Mouse (Mus musculus): ENCODE results near the gene Kcnmb4. TPM values are rescaled to one million over a fixed set of nuclear protein-coding genes. Genes with fewer than 3 reads are reported as not detected.

The Kcnmb4 gene
- polyA plus RNA-seq, 1 experiment from 2014 or later, result 27.5 TPM

GRCm38 (mm10) chr10:116418121-116418726 lies 55.5 kb downstream of the Kcnmb4 start:
- ATAC-seq (ENCODE audit: low FRiP score), result no peak
- Histone ChIP-seq H3K9ac (no peak overlapping the region), H3K4me1 (replicated peaks) (peaks cover 14% of the 10 kb centered on the region), H3K27ac (no peak overlapping the region), H3K4me3 (no peak overlapping the region), H3K4me2 (no peak overlapping the region), H3K9me3 (0 out of 2 replicates have a peak, but pooled peaks cover 3% of the 10 kb centered on the region), H3K27me3 (no peaks in the 10 kb centered on the region), H3K36me3 (peaks cover 14% of the 10 kb centered on the region)
- WGBS, result 74% methylated on average over 24 of the region's 24 CpGs

GRCm38 (mm10) chr10:116416726-116417125 lies 57.0 kb downstream of the Kcnmb4 start:
- Histone ChIP-seq H3K4me2 (no peak overlapping the region), H3K4me3 (no peak overlapping the region), H3K4me1 (replicated peaks) (peaks cover 14% of the 10 kb centered on the region), H3K27me3 (no peaks in the 10 kb centered on the region), H3K9ac (no peak overlapping the region), H3K36me3 (peaks cover 14% of the 10 kb centered on the region), H3K27ac (no peak overlapping the region), H3K9me3 (0 out of 2 replicates have a peak, but pooled peaks cover under 1% of the 10 kb centered on the region)
- 69% methylated on average over 3 of the region's 5 CpGs for WGBS
- 0 out of 2 replicates have a peak, but pooled peaks have one; percentile 43 for ATAC-seq (ENCODE audit: low FRiP score)

- no peak overlapping the region for H3K4me3 ChIP-seq
- H3K27ac ChIP-seq, result 0 out of 2 replicates have a peak overlapping the region, but pooled peaks have one; percentile 1
- ATAC-seq (ENCODE audit: low FRiP score), result peak; percentile 32; the same call in 1 of the 2 replicates
- H3K36me3 ChIP-seq, result peaks cover 14% of the 10 kb centered on the region
- WGBS, result 31% methylated on average over 6 of the region's 6 CpGs
- H3K4me1 ChIP-seq (replicated peaks), result peaks cover 14% of the 10 kb centered on the region
- no peaks in the 10 kb centered on the region for H3K27me3 ChIP-seq
- H3K9ac ChIP-seq, result no peak overlapping the region
- H3K4me2 ChIP-seq, result no peak overlapping the region
- no peaks in the 10 kb centered on the region for H3K9me3 ChIP-seq
Measured at GRCm38 (mm10) chr10:116416142-116416541, 57.5 kb downstream of the Kcnmb4 start.

- H3K27me3 ChIP-seq, result no peaks in the 10 kb centered on the region
- H3K4me1 ChIP-seq (replicated peaks), result peaks cover 8% of the 10 kb centered on the region
- H3K9ac ChIP-seq, result no peak overlapping the region
- no peak for ATAC-seq (ENCODE audit: low FRiP score)
- H3K4me3 ChIP-seq, result no peak overlapping the region
- H3K9me3 ChIP-seq, result no peaks in the 10 kb centered on the region
- no peak overlapping the region for H3K27ac ChIP-seq
- peaks cover 11% of the 10 kb centered on the region for H3K36me3 ChIP-seq
- H3K4me2 ChIP-seq, result no peak overlapping the region
- WGBS, result 71% methylated on average over 9 of the region's 9 CpGs
Measured at GRCm38 (mm10) chr10:116410826-116411225, 62.9 kb downstream of the Kcnmb4 start.

- Histone ChIP-seq H3K27ac (no peak overlapping the region), H3K4me3 (no peak overlapping the region), H3K36me3 (no peaks in the 10 kb centered on the region), H3K27me3 (no peaks in the 10 kb centered on the region), H3K9ac (no peak overlapping the region), H3K4me1 (replicated peaks) (peaks cover 8% of the 10 kb centered on the region), H3K4me2 (peak overlapping the region; percentile 31; the same call in 1 of the 2 replicates), H3K9me3 (no peaks in the 10 kb centered on the region)
- ATAC-seq (ENCODE audit: low FRiP score), result no peak
- 61% methylated on average over 19 of the region's 19 CpGs for WGBS
Measured at GRCm38 (mm10) chr10:116407684-116408359, 65.9 kb downstream of the Kcnmb4 start.

GRCm38 (mm10) chr10:116405011-116405410 lies 68.7 kb downstream of the Kcnmb4 start:
- Histone ChIP-seq H3K36me3 (no peaks in the 10 kb centered on the region), H3K4me3 (no peak overlapping the region), H3K4me2 (no peak overlapping the region), H3K9me3 (no peaks in the 10 kb centered on the region), H3K27me3 (no peaks in the 10 kb centered on the region), H3K4me1 (replicated peaks) (peaks cover 8% of the 10 kb centered on the region), H3K9ac (no peak overlapping the region), H3K27ac (no peak overlapping the region)
- WGBS, result 93% methylated on average over 6 of the region's 6 CpGs
- no peak for ATAC-seq (ENCODE audit: low FRiP score)

GRCm38 (mm10) chr10:116403679-116404078 lies 70.0 kb downstream of the Kcnmb4 start:
- Histone ChIP-seq H3K4me2 (no peak overlapping the region), H3K36me3 (no peaks in the 10 kb centered on the region), H3K27ac (no peak overlapping the region), H3K9me3 (no peaks in the 10 kb centered on the region), H3K27me3 (no peaks in the 10 kb centered on the region), H3K4me1 (replicated peaks) (peaks cover 8% of the 10 kb centered on the region), H3K4me3 (no peak overlapping the region), H3K9ac (no peak overlapping the region)
- ATAC-seq (ENCODE audit: low FRiP score), result no peak
- whole genome bisulfite sequencing, result 84% methylated on average over 4 of the region's 4 CpGs

GRCm38 (mm10) chr10:116402742-116403425 lies 70.8 kb downstream of the Kcnmb4 start:
- no peak overlapping the region for H3K4me3 ChIP-seq
- ATAC-seq (ENCODE audit: low FRiP score), result no peak
- no peaks in the 10 kb centered on the region for H3K36me3 ChIP-seq
- H3K9me3 ChIP-seq, result no peaks in the 10 kb centered on the region
- H3K4me2 ChIP-seq, result no peak overlapping the region
- no peaks in the 10 kb centered on the region for H3K27me3 ChIP-seq
- peaks cover 7% of the 10 kb centered on the region for H3K4me1 ChIP-seq (replicated peaks)
- H3K27ac ChIP-seq, result no peak overlapping the region
- H3K9ac ChIP-seq, result no peak overlapping the region
- 91% methylated on average over 6 of the region's 6 CpGs for WGBS

GRCm38 (mm10) chr10:116397973-116398372 lies 75.7 kb downstream of the Kcnmb4 start:
- 0 out of 2 replicates have a peak overlapping the region, but pooled peaks have one; percentile 19 for H3K9ac ChIP-seq
- no peaks in the 10 kb centered on the region for H3K36me3 ChIP-seq
- no peak overlapping the region for H3K27ac ChIP-seq
- WGBS, result 60% methylated on average over 12 of the region's 12 CpGs
- H3K9me3 ChIP-seq, result no peaks in the 10 kb centered on the region
- H3K4me2 ChIP-seq, result peak overlapping the region; percentile 32
- no peak for ATAC-seq (ENCODE audit: low FRiP score)
- peak overlapping the region; percentile 8; the same call in 1 of the 2 replicates for H3K4me3 ChIP-seq
- peaks cover 7% of the 10 kb centered on the region; the same call in 1 of the 2 replicates for H3K4me1 ChIP-seq (replicated peaks)
- H3K27me3 ChIP-seq, result no peaks in the 10 kb centered on the region

- H3K27ac ChIP-seq, result no peak overlapping the region
- no peaks in the 10 kb centered on the region for H3K36me3 ChIP-seq
- peak overlapping the region; percentile 8; the same call in 1 of the 2 replicates for H3K4me3 ChIP-seq
- H3K9ac ChIP-seq, result 0 out of 2 replicates have a peak overlapping the region, but pooled peaks have one; percentile 19
- no peaks in the 10 kb centered on the region for H3K27me3 ChIP-seq
- WGBS, result 43% methylated on average over 14 of the region's 14 CpGs
- ATAC-seq (ENCODE audit: low FRiP score), result no peak
- H3K9me3 ChIP-seq, result no peaks in the 10 kb centered on the region
- peak overlapping the region; percentile 32 for H3K4me2 ChIP-seq
- peaks cover 7% of the 10 kb centered on the region; the same call in 1 of the 2 replicates for H3K4me1 ChIP-seq (replicated peaks)
Measured at GRCm38 (mm10) chr10:116397573-116397972, 76.1 kb downstream of the Kcnmb4 start.

GRCm38 (mm10) chr10:116396966-116397365 lies 76.7 kb downstream of the Kcnmb4 start:
- no peak for ATAC-seq (ENCODE audit: low FRiP score)
- no peak overlapping the region for H3K4me2 ChIP-seq
- no peak overlapping the region for H3K27ac ChIP-seq
- WGBS, result 90% methylated on average over 13 of the region's 13 CpGs
- no peaks in the 10 kb centered on the region for H3K36me3 ChIP-seq
- peaks cover 7% of the 10 kb centered on the region; the same call in 1 of the 2 replicates for H3K4me1 ChIP-seq (replicated peaks)
- no peaks in the 10 kb centered on the region for H3K27me3 ChIP-seq
- H3K9me3 ChIP-seq, result no peaks in the 10 kb centered on the region
- H3K9ac ChIP-seq, result no peak overlapping the region
- no peak overlapping the region for H3K4me3 ChIP-seq

- Histone ChIP-seq H3K4me1 (replicated peaks) (peaks cover 7% of the 10 kb centered on the region; the same call in 1 of the 2 replicates), H3K4me3 (no peak overlapping the region), H3K9me3 (no peaks in the 10 kb centered on the region), H3K36me3 (no peaks in the 10 kb centered on the region), H3K27ac (no peak overlapping the region), H3K4me2 (no peak overlapping the region), H3K9ac (no peak overlapping the region), H3K27me3 (no peaks in the 10 kb centered on the region)
- no peak for ATAC-seq (ENCODE audit: low FRiP score)
- WGBS, result 85% methylated on average over 5 of the region's 5 CpGs
Measured at GRCm38 (mm10) chr10:116396279-116396678, 77.4 kb downstream of the Kcnmb4 start.
